Mouse (Mus musculus) kidney, adult 2 months (tissue): ENCODE results near the gene Pik3c2a.
"Not testable (repeated sequence)": the region's sequence is repeated elsewhere in the genome, so short reads cannot be mapped to it uniquely, and the experiment has no call there.

ENCODE experiments used
- CTCF ChIP-seq: fragments of 200-500 bp; conservative IDR thresholded peaks from 2 replicates; pipeline ENCODE4 v1.5.1; 2011; ENCODE audit warnings: low read depth, mild to moderate bottlenecking, control low read depth, low read length, moderate library complexity, mixed read lengths; ENCODE audit not compliant: insufficient read depth, insufficient read length
- POLR2A ChIP-seq: fragments of 200-500 bp; IDR thresholded peaks from one replicate; pipeline ENCODE4 v1.6.1; 2011; ENCODE audit warnings: low read depth, low read length, control low read depth

GRCm38 (mm10) chr7:116387389-116387788, 55.9 kb downstream of the Pik3c2a start:
- not testable (repeated sequence) for TF ChIP-seq CTCF, POLR2A
